Mouse (Mus musculus): ENCODE data around the gene Slc16a5. TPM values are rescaled to one million over a fixed set of nuclear protein-coding genes. Genes with fewer than 3 reads are reported as not detected.

Slc16a5 gene
- polyA plus RNA-seq, 1 experiment from 2014 or later, result not detected

Small RNAs within 50 kb of the gene (microRNA-seq; reads per million reads assigned to microRNA genes)
- not detected for gene Mir3968

Other genes with a start within 250 kb of the Slc16a5 start
- 0.04 TPM in 1 of 2 replicates, not detected in the other for gene Grin2c, start 195.2 kb upstream of the Slc16a5 start, polyA plus RNA-seq (2015; fragmentation: Nextera tagmentation; extraction: Ambion mirVana)
- 19.7 and 20.5 TPM in 2 replicates for gene Fdxr, start 185.4 kb upstream of the Slc16a5 start, polyA plus RNA-seq (2015; fragmentation: Nextera tagmentation; extraction: Ambion mirVana)
- gene Fads6, start 164.8 kb upstream of the Slc16a5 start, polyA plus RNA-seq (2015; fragmentation: Nextera tagmentation; extraction: Ambion mirVana), result 0.23 and 0.39 TPM in 2 replicates
- gene Otop2, start 155.3 kb upstream of the Slc16a5 start, polyA plus RNA-seq (2015; fragmentation: Nextera tagmentation; extraction: Ambion mirVana), result not detected in 2 replicates
- not detected in 2 replicates for gene Ush1g, start 140.4 kb upstream of the Slc16a5 start, polyA plus RNA-seq (2015; fragmentation: Nextera tagmentation; extraction: Ambion mirVana)
- gene Otop3, start 127.7 kb upstream of the Slc16a5 start, polyA plus RNA-seq (2015; fragmentation: Nextera tagmentation; extraction: Ambion mirVana), result 0.14 TPM in 1 of 2 replicates, not detected in the other
- gene Hid1, start 94.7 kb upstream of the Slc16a5 start, polyA plus RNA-seq (2015; fragmentation: Nextera tagmentation; extraction: Ambion mirVana), result 32.9 and 36.4 TPM in 2 replicates
- gene Cdr2l, start 80.6 kb upstream of the Slc16a5 start, polyA plus RNA-seq (2015; fragmentation: Nextera tagmentation; extraction: Ambion mirVana), result 20.7 and 20.9 TPM in 2 replicates
- 246 and 248 TPM in 2 replicates for gene Mrpl58, start 58.7 kb upstream of the Slc16a5 start, polyA plus RNA-seq (2015; fragmentation: Nextera tagmentation; extraction: Ambion mirVana)
- gene Atp5h, start 42.5 kb upstream of the Slc16a5 start, polyA plus RNA-seq (2015; fragmentation: Nextera tagmentation; extraction: Ambion mirVana), result 916 and 1,000 TPM in 2 replicates
- gene Kctd2, start 42.3 kb upstream of the Slc16a5 start, polyA plus RNA-seq (2015; fragmentation: Nextera tagmentation; extraction: Ambion mirVana), result 7.0 and 9.9 TPM in 2 replicates
- not detected in 2 replicates for gene Trim80, start 21.9 kb upstream of the Slc16a5 start, polyA plus RNA-seq (2015; fragmentation: Nextera tagmentation; extraction: Ambion mirVana)
- 11.3 and 13.0 TPM in 2 replicates for gene Armc7, start 13.2 kb downstream of the Slc16a5 start, polyA plus RNA-seq (2015; fragmentation: Nextera tagmentation; extraction: Ambion mirVana)
- 87.0 and 91.1 TPM in 2 replicates for gene Nt5c, start 29.4 kb downstream of the Slc16a5 start, polyA plus RNA-seq (2015; fragmentation: Nextera tagmentation; extraction: Ambion mirVana)
- gene Jpt1, start 51.9 kb downstream of the Slc16a5 start, polyA plus RNA-seq (2015; fragmentation: Nextera tagmentation; extraction: Ambion mirVana), result 1,632 and 1,660 TPM in 2 replicates
- gene Sumo2, start 73.8 kb downstream of the Slc16a5 start, polyA plus RNA-seq (2015; fragmentation: Nextera tagmentation; extraction: Ambion mirVana), result 1,485 and 1,571 TPM in 2 replicates
- 161 and 179 TPM in 2 replicates for gene Nup85, start 102.0 kb downstream of the Slc16a5 start, polyA plus RNA-seq (2015; fragmentation: Nextera tagmentation; extraction: Ambion mirVana)
- gene Mrps7, start 141.5 kb downstream of the Slc16a5 start, polyA plus RNA-seq (2015; fragmentation: Nextera tagmentation; extraction: Ambion mirVana), result 81.6 and 87.1 TPM in 2 replicates
- gene Gga3, start 141.6 kb downstream of the Slc16a5 start, polyA plus RNA-seq (2015; fragmentation: Nextera tagmentation; extraction: Ambion mirVana), result 23.6 and 29.8 TPM in 2 replicates
- gene Mif4gd, start 150.5 kb downstream of the Slc16a5 start, polyA plus RNA-seq (2015; fragmentation: Nextera tagmentation; extraction: Ambion mirVana), result 12.4 and 13.4 TPM in 2 replicates
- gene Slc25a19, start 165.8 kb downstream of the Slc16a5 start, polyA plus RNA-seq (2015; fragmentation: Nextera tagmentation; extraction: Ambion mirVana), result 37.6 and 37.8 TPM in 2 replicates
- gene Grb2, start 246.1 kb downstream of the Slc16a5 start, polyA plus RNA-seq (2015; fragmentation: Nextera tagmentation; extraction: Ambion mirVana), result 137 and 139 TPM in 2 replicates

Data from forebrain, embryonic 13.5 days (tissue).